Mouse (Mus musculus) cortical plate, adult 2 months (tissue): ENCODE results near the gene Izumo1.
A peak's percentile ranks its signal among the peaks of the same experiment; 100 is the strongest.

ENCODE experiments used
- CTCF ChIP-seq: fragments of 200-500 bp; IDR thresholded peaks from 2 replicates; pipeline ENCODE4 v1.5.1; 2011; ENCODE audit warnings: mild to moderate bottlenecking, control low read depth, low read length; ENCODE audit not compliant: insufficient read depth; ENCODE audit errors: extremely low read depth
- POLR2A ChIP-seq: fragments of 200-500 bp; IDR thresholded peaks from 2 replicates; pipeline ENCODE4 v1.6.1; 2011; ENCODE audit warnings: mild to moderate bottlenecking, low read length, control low read depth; ENCODE audit not compliant: insufficient read depth; ENCODE audit errors: extremely low read depth

- no peak for TF ChIP-seq CTCF
- 0 out of 2 replicates have a peak, but pooled peaks have one; percentile 20 for TF ChIP-seq POLR2A
Observed at GRCm38 (mm10) chr7:45627261-45627660, 5.7 kb downstream of the Izumo1 start, which contains the start of gene Rasip1.
